Mouse (Mus musculus) embryonic facial prominence, embryonic 14.5 days (tissue): ENCODE results near the gene Fam114a2. TPM values are rescaled to one million over a fixed set of nuclear protein-coding genes. Genes with fewer than 3 reads are reported as not detected.

Source experiments
- ATAC-seq: fragments of 200-750 bp; cut with Nextera tagmentation; 2 replicates; pipeline ENCODE4 v1.8.0; 2017; ENCODE audit warnings: low read depth, moderate number of reproducible peaks, moderate TSS enrichment
- DNase-seq: peaks from one replicate; pipeline ENCODE4 v3.0.0-alpha.2; 2015; ENCODE audit warnings: low spot score
- H3K27ac ChIP-seq: fragments of 300-500 bp; sonication (generic); replicated peaks from 2 replicates; pipeline ENCODE4 v1.5.1; 2014; ENCODE audit warnings: low read depth, mild to moderate bottlenecking, low read length, moderate library complexity
- H3K27me3 ChIP-seq: fragments of 300-500 bp; sonication (generic); replicated peaks from 2 replicates; pipeline ENCODE4 v1.6.1; 2014; ENCODE audit warnings: low read length; ENCODE audit not compliant: control insufficient read depth, insufficient read depth
- H3K36me3 ChIP-seq: fragments of 300-500 bp; sonication (generic); 2 replicates; pipeline ENCODE4 v1.6.1; 2014; ENCODE audit warnings: low read length, mixed read lengths; ENCODE audit not compliant: control insufficient read depth, insufficient read depth
- H3K4me1 ChIP-seq: fragments of 300-500 bp; sonication (generic); 2 replicates; pipeline ENCODE4 v1.6.1; 2014; ENCODE audit warnings: antibody characterized with exemption, low read length; ENCODE audit not compliant: control insufficient read depth, insufficient read depth
- H3K4me2 ChIP-seq: fragments of 300-500 bp; sonication (generic); 2 replicates; pipeline ENCODE4 v1.6.1; 2014; ENCODE audit warnings: low read depth, mild to moderate bottlenecking, low read length, moderate library complexity, mixed read lengths
- H3K4me3 ChIP-seq: fragments of 300-500 bp; sonication (generic); 2 replicates; pipeline ENCODE4 v1.5.1; 2014; ENCODE audit warnings: low read depth, mild to moderate bottlenecking, low read length
- H3K9ac ChIP-seq: fragments of 300-500 bp; sonication (generic); 2 replicates; pipeline ENCODE4 v1.6.1; 2014; ENCODE audit warnings: low read depth, mild to moderate bottlenecking, low read length, moderate library complexity, mixed read lengths
- H3K9me3 ChIP-seq: fragments of 300-500 bp; sonication (generic); 2 replicates; pipeline ENCODE4 v1.6.1; 2016; ENCODE audit warnings: low read length; ENCODE audit not compliant: control insufficient read depth
- WGBS: fragments of 180-500 bp; shearing (Covaris S2); extraction: QIAGEN DNeasy Blood & Tissue Kit; methylation state at CpG from one replicate; pipeline ENCODE4 v1.1.7; 2014; 5-methylcytosine and 5-hydroxymethylcytosine counted together
- polyA plus RNA-seq: library from polyadenylated mRNA; unstranded; fragments of >200 nt; fragmentation: Nextera tagmentation; extraction: Ambion mirVana; gene quantifications from 2 replicates; pipeline ENCODE4 v1.2.1, GENCODE M21; 2014

Gene Fam114a2
- polyA plus RNA-seq, 1 experiment from 2014 or later: 47.7 TPM

GRCm38 (mm10) chr11:57470979-57471378 is 47.4 kb downstream of the Fam114a2 start:
- peaks cover 6% of the 10 kb centered on the region for H3K9me3 ChIP-seq
- H3K27me3 ChIP-seq: no peaks in the 10 kb centered on the region
- DNase-seq: no peak
- 84% methylated on average over 7 of the region's 7 CpGs for WGBS
- H3K4me3 ChIP-seq: no peak overlapping the region
- no peak overlapping the region for H3K27ac ChIP-seq
- no peak overlapping the region for H3K4me2 ChIP-seq
- no peaks in the 10 kb centered on the region for H3K36me3 ChIP-seq
- no peak for ATAC-seq
- H3K9ac ChIP-seq: no peak overlapping the region
- H3K4me1 ChIP-seq: no peaks in the 10 kb centered on the region

GRCm38 (mm10) chr11:57470056-57470455 is 48.4 kb downstream of the Fam114a2 start:
- WGBS: 48% methylated on average over 6 of the region's 6 CpGs
- no peak overlapping the region for H3K4me2 ChIP-seq
- no peaks in the 10 kb centered on the region for H3K4me1 ChIP-seq
- H3K9ac ChIP-seq: no peak overlapping the region
- no peaks in the 10 kb centered on the region for H3K36me3 ChIP-seq
- peaks cover 6% of the 10 kb centered on the region for H3K9me3 ChIP-seq
- DNase-seq (no peak), ATAC-seq (no peak)
- H3K4me3 ChIP-seq: no peak overlapping the region
- H3K27ac ChIP-seq: no peak overlapping the region
- no peaks in the 10 kb centered on the region for H3K27me3 ChIP-seq

GRCm38 (mm10) chr11:57468706-57469105 is 49.7 kb downstream of the Fam114a2 start:
- WGBS: 73% methylated on average over 4 of the region's 4 CpGs
- no peak for DNase-seq

GRCm38 (mm10) chr11:57467159-57468110 is 51.0 kb downstream of the Fam114a2 start:
- no peaks in the 10 kb centered on the region for H3K36me3 ChIP-seq
- WGBS: 57% methylated on average over 23 of the region's 23 CpGs
- H3K27ac ChIP-seq: no peak overlapping the region
- H3K4me1 ChIP-seq: no peaks in the 10 kb centered on the region
- DNase-seq: peak; percentile 74
- no peak overlapping the region for H3K4me3 ChIP-seq
- ATAC-seq: peak; percentile 81
- no peak overlapping the region for H3K9ac ChIP-seq
- no peaks in the 10 kb centered on the region for H3K27me3 ChIP-seq
- peaks cover 6% of the 10 kb centered on the region for H3K9me3 ChIP-seq
- H3K4me2 ChIP-seq: no peak overlapping the region

More at GRCm38 (mm10) chr11:57468706-57469105, 49.7 kb downstream of the Fam114a2 start:
- Histone ChIP-seq H3K27me3 (no peaks in the 10 kb centered on the region), H3K36me3 (no peaks in the 10 kb centered on the region), H3K27ac (no peak overlapping the region), H3K9me3 (peaks cover 6% of the 10 kb centered on the region), H3K4me1 (no peaks in the 10 kb centered on the region), H3K9ac (no peak overlapping the region), H3K4me2 (no peak overlapping the region), H3K4me3 (no peak overlapping the region)
- ATAC-seq: no peak

GRCm38 (mm10) chr11:57465844-57466243 is 52.6 kb downstream of the Fam114a2 start:
- DNase-seq (no peak), ATAC-seq (no peak)
- no peaks in the 10 kb centered on the region for H3K27me3 ChIP-seq
- no peaks in the 10 kb centered on the region for H3K4me1 ChIP-seq
- no peak overlapping the region for H3K27ac ChIP-seq
- no peak overlapping the region for H3K4me3 ChIP-seq
- peaks cover 6% of the 10 kb centered on the region for H3K9me3 ChIP-seq
- no peak overlapping the region for H3K4me2 ChIP-seq
- no peaks in the 10 kb centered on the region for H3K36me3 ChIP-seq
- H3K9ac ChIP-seq: no peak overlapping the region
- WGBS: 72% methylated on average over 3 of the region's 3 CpGs

GRCm38 (mm10) chr11:57465025-57465424 is 53.4 kb downstream of the Fam114a2 start:
- Histone ChIP-seq H3K4me3 (no peak overlapping the region), H3K4me2 (no peak overlapping the region), H3K9ac (no peak overlapping the region), H3K27ac (no peak overlapping the region), H3K4me1 (no peaks in the 10 kb centered on the region), H3K27me3 (no peaks in the 10 kb centered on the region), H3K9me3 (peaks cover 6% of the 10 kb centered on the region), H3K36me3 (no peaks in the 10 kb centered on the region)
- no peak for ATAC-seq
- WGBS: 38% methylated on average over 8 of the region's 8 CpGs
- DNase-seq: no peak

GRCm38 (mm10) chr11:57459759-57460158 is 58.7 kb downstream of the Fam114a2 start:
- Histone ChIP-seq H3K4me2 (no peak overlapping the region), H3K36me3 (no peaks in the 10 kb centered on the region), H3K4me1 (no peaks in the 10 kb centered on the region), H3K9ac (no peak overlapping the region), H3K27ac (no peak overlapping the region), H3K27me3 (no peaks in the 10 kb centered on the region), H3K4me3 (no peak overlapping the region), H3K9me3 (no peaks in the 10 kb centered on the region)
- ATAC-seq (no peak), DNase-seq (no peak)
- 80% methylated on average over 6 of the region's 6 CpGs for WGBS

GRCm38 (mm10) chr11:57454421-57454820 is 64.0 kb downstream of the Fam114a2 start:
- Histone ChIP-seq H3K9me3 (no peaks in the 10 kb centered on the region), H3K4me3 (no peak overlapping the region), H3K4me2 (no peak overlapping the region), H3K9ac (no peak overlapping the region), H3K27ac (no peak overlapping the region), H3K36me3 (no peaks in the 10 kb centered on the region), H3K4me1 (no peaks in the 10 kb centered on the region), H3K27me3 (no peaks in the 10 kb centered on the region)
- DNase-seq (no peak), ATAC-seq (no peak)
- WGBS: 49% methylated on average over 5 of the region's 5 CpGs
